Mouse (Mus musculus) liver, embryonic 14.5 days (tissue): ENCODE measurements around the gene Npas3.

ENCODE experiments used
- CTCF ChIP-seq: IDR thresholded peaks from 2 replicates; pipeline ENCODE4 v1.5.1; 2016; ENCODE audit warnings: antibody characterized with exemption, low read depth, control low read depth
- EP300 ChIP-seq: IDR thresholded peaks from 2 replicates; pipeline ENCODE4 v1.6.1; 2016; ENCODE audit warnings: antibody characterized with exemption, low read depth

DNA sequence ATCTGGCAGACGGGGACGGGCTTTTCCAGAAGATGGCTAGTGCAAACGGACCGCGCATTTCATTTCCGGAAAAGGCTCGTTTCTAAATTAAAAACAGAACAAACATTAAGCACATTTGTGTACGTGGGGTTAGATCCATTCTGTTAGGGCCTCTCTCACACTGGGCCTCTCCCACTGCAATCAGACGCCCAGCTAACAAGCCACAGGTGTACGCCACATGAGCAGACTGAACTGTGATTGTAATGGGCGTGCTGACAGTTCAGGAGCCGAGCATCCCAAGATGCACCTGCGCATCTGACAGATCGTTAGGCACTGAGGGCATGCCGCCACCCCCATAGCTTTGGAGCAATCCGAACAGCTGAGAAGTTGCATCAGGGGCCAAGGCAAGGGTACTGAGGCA is 816.5 kb downstream of the Npas3 start:
- TF ChIP-seq EP300 (no peak), CTCF (no peak)
